Mouse (Mus musculus) lung, embryonic 14.5 days (tissue): ENCODE data around the gene Fundc1. TPM values are rescaled to one million over a fixed set of nuclear protein-coding genes. Genes with fewer than 3 reads are reported as not detected.
A peak's percentile ranks its signal among the peaks of the same experiment; 100 is the strongest.

Experiments used
- ATAC-seq: fragments of 200-750 bp; cut with Nextera tagmentation; 2 replicates; pipeline ENCODE4 v1.8.0; 2017; ENCODE audit warnings: mild to moderate bottlenecking, moderate TSS enrichment, moderate library complexity; ENCODE audit not compliant: insufficient read depth
- DNase-seq: peaks from one replicate; pipeline ENCODE4 v3.0.0-alpha.2; 2015
- H3K27ac ChIP-seq: fragments of 300-500 bp; sonication (generic); 2 replicates; pipeline ENCODE4 v1.5.1; 2014; ENCODE audit warnings: low read depth, mild to moderate bottlenecking, moderate library complexity
- H3K27me3 ChIP-seq: fragments of 300-500 bp; sonication (generic); 2 replicates; pipeline ENCODE4 v1.6.1; 2014; ENCODE audit warnings: low read length, control low read depth; ENCODE audit not compliant: insufficient read depth
- H3K36me3 ChIP-seq: fragments of 300-500 bp; sonication (generic); 2 replicates; pipeline ENCODE4 v1.6.1; 2014; ENCODE audit warnings: control low read depth; ENCODE audit not compliant: insufficient read depth
- H3K4me1 ChIP-seq: fragments of 300-500 bp; sonication (generic); 2 replicates; pipeline ENCODE4 v1.6.1; 2014; ENCODE audit warnings: antibody characterized with exemption, control low read depth; ENCODE audit not compliant: insufficient read depth
- H3K4me2 ChIP-seq: fragments of 300-500 bp; sonication (generic); 2 replicates; pipeline ENCODE4 v1.6.1; 2014; ENCODE audit warnings: mild to moderate bottlenecking
- H3K4me3 ChIP-seq: fragments of 300-500 bp; sonication (generic); 2 replicates; pipeline ENCODE4 v1.5.1; 2014; ENCODE audit warnings: low read depth, low read length
- H3K9ac ChIP-seq: fragments of 300-500 bp; sonication (generic); 2 replicates; pipeline ENCODE4 v1.6.1; 2014
- H3K9me3 ChIP-seq: fragments of 300-500 bp; sonication (generic); 2 replicates; pipeline ENCODE4 v1.6.1; 2016; ENCODE audit warnings: low read depth, low read length, control low read depth
- CTCF ChIP-seq: IDR thresholded peaks from 2 replicates; pipeline ENCODE4 v1.5.1; 2016; ENCODE audit warnings: antibody characterized with exemption, low read depth
- WGBS: fragments of 180-500 bp; shearing (Covaris S2); extraction: QIAGEN DNeasy Blood & Tissue Kit; methylation state at CpG from one replicate; pipeline ENCODE4 v1.1.7; 2014; 5-methylcytosine and 5-hydroxymethylcytosine counted together
- polyA plus RNA-seq: library from polyadenylated mRNA; unstranded; fragments of >200 nt; fragmentation: Nextera tagmentation; extraction: Ambion mirVana; gene quantifications from 2 replicates; pipeline ENCODE4 v1.2.1, GENCODE M21; 2014

Gene Fundc1
- polyA plus RNA-seq, result 66.7 and 72.3 TPM in 2 replicates

- H3K4me3 ChIP-seq, result peak within 1 kb of the TSS; percentile 49
- H3K27ac ChIP-seq, result peak within 1 kb of the TSS; percentile 84
- ATAC-seq (peak; percentile 99), DNase-seq (peak; percentile 96)
- 6% methylated on average over 28 of the region's 30 CpGs for WGBS
- peak within 1 kb of the TSS; percentile 53 for H3K4me2 ChIP-seq
- no peaks in the 10 kb centered on the region for H3K4me1 ChIP-seq
- H3K9me3 ChIP-seq, result no peaks in the 10 kb centered on the region
- TF ChIP-seq CTCF, result peak; percentile 23; the same call in 1 of the 2 replicates
- peak within 1 kb of the TSS; percentile 64 for H3K9ac ChIP-seq
- H3K36me3 ChIP-seq, result no peaks in the 10 kb centered on the region
- H3K27me3 ChIP-seq, result no peaks in the 10 kb centered on the region
Observed at GRCm38 (mm10) chrX:17571621-17572459, at the start of gene Fundc1. Gene Fundc1, minus strand, starts transcription at chrX:17572325.

DNA sequence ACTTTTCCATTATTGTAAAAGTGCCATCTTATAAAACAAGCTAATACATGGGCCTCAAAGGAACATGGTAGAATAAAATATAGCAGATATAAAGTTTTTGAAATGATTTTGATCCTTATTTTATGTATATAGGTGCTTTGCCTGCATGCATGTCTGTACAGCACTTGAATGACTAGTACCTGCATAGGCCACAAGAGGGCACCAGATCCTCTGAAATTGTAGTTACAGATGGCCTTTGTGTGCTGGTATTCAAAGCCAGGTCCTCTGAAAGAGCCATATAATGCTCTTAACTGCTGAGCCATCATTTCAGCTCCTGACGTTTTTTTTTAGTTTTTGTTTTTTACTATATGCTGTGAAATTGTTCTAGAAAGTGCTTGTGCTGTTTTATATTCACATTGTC is 39.1 kb upstream of the Fundc1 start:
- DNase-seq (no peak), ATAC-seq (no peak)
- TF ChIP-seq CTCF, result peak; percentile 10; the same call in 1 of the 2 replicates
- Histone ChIP-seq H3K27me3 (no peaks in the 10 kb centered on the region), H3K4me1 (no peaks in the 10 kb centered on the region), H3K27ac (no peak overlapping the region), H3K4me2 (no peak overlapping the region), H3K36me3 (no peaks in the 10 kb centered on the region), H3K4me3 (no peak overlapping the region), H3K9ac (no peak overlapping the region), H3K9me3 (no peaks in the 10 kb centered on the region)
- WGBS, result 76% methylated on average over 1 of the region's 1 CpGs

- ATAC-seq (no peak), DNase-seq (no peak)
- H3K27ac ChIP-seq, result no peak overlapping the region
- no peaks in the 10 kb centered on the region for H3K9me3 ChIP-seq
- 81% methylated on average over 1 of the region's 1 CpGs for WGBS
- H3K4me1 ChIP-seq, result no peaks in the 10 kb centered on the region
- H3K9ac ChIP-seq, result no peak overlapping the region
- no peak for TF ChIP-seq CTCF
- no peak overlapping the region for H3K4me3 ChIP-seq
- no peaks in the 10 kb centered on the region for H3K36me3 ChIP-seq
- H3K4me2 ChIP-seq, result no peak overlapping the region
- no peaks in the 10 kb centered on the region for H3K27me3 ChIP-seq
Observed at GRCm38 (mm10) chrX:17608763-17609162, 36.6 kb upstream of the Fundc1 start.

- no peak overlapping the region for H3K9ac ChIP-seq
- no peaks in the 10 kb centered on the region for H3K36me3 ChIP-seq
- no peak for TF ChIP-seq CTCF
- 84% methylated on average over 3 of the region's 3 CpGs for WGBS
- DNase-seq (no peak), ATAC-seq (no peak)
- no peaks in the 10 kb centered on the region for H3K9me3 ChIP-seq
- no peaks in the 10 kb centered on the region for H3K27me3 ChIP-seq
- no peak overlapping the region for H3K4me2 ChIP-seq
- no peak overlapping the region for H3K4me3 ChIP-seq
- no peak overlapping the region for H3K27ac ChIP-seq
- no peaks in the 10 kb centered on the region for H3K4me1 ChIP-seq
Observed at GRCm38 (mm10) chrX:17607668-17608067, 35.5 kb upstream of the Fundc1 start.

DNA sequence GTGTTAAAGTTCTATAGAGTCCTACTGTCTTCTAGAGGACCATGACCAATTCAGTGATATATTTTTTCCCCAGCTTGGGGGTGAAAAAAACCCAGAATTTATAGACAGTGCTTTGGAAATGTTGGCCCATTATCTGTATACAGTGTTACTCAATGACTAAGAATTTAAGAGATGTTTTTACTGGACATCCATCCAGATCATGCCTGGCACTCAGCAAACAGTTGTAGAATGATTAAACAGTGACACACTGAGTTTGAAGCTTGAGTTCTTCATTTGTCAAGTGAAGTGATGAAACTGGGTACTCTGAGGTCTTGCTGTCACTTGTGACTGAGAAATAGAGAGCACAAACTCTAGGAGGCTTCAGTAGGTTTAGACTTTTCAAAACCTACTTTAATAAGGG is 21.2 kb upstream of the Fundc1 start:
- no peak for TF ChIP-seq CTCF
- H3K4me2 ChIP-seq, result no peak overlapping the region
- DNase-seq, result no peak
- no peak overlapping the region for H3K27ac ChIP-seq
- ATAC-seq, result no peak
- no peaks in the 10 kb centered on the region for H3K36me3 ChIP-seq
- H3K4me1 ChIP-seq, result no peaks in the 10 kb centered on the region
- H3K9ac ChIP-seq, result no peak overlapping the region
- no peaks in the 10 kb centered on the region for H3K9me3 ChIP-seq
- no peaks in the 10 kb centered on the region for H3K27me3 ChIP-seq
- no peak overlapping the region for H3K4me3 ChIP-seq

DNA sequence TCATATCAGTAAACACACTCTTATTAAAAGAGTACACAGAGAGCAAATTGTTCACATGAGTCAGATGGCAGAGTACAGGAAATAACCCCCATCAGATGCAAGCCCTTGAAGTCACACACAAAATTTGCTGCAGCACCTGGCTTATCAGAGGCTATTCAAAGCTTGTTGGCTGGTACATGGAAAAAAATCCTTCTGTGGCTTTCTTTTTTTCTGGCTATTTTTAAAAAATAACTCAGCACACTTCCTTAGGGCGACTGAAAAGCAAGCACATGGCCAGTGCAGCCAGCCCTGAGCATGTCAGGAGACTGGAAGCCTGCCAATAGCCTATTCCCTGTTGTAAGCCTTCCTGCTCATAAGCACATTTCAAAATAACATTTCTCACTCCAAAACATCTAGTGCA is 18.6 kb upstream of the Fundc1 start:
- 10% methylated on average over 1 of the region's 1 CpGs for WGBS
- peak; percentile 77 for DNase-seq
- no peak overlapping the region for H3K4me3 ChIP-seq
- TF ChIP-seq CTCF, result no peak
- no peak overlapping the region for H3K27ac ChIP-seq
- no peaks in the 10 kb centered on the region for H3K9me3 ChIP-seq
- H3K36me3 ChIP-seq, result no peaks in the 10 kb centered on the region
- no peak overlapping the region for H3K4me2 ChIP-seq
- peak; percentile 71; the same call in 1 of the 2 replicates for ATAC-seq
- no peaks in the 10 kb centered on the region for H3K27me3 ChIP-seq
- H3K4me1 ChIP-seq, result no peaks in the 10 kb centered on the region
- no peak overlapping the region for H3K9ac ChIP-seq

- H3K9ac ChIP-seq, result peak overlapping the region; percentile 64
- no peaks in the 10 kb centered on the region for H3K9me3 ChIP-seq
- DNase-seq (no peak), ATAC-seq (no peak)
- H3K4me2 ChIP-seq, result peak overlapping the region; percentile 53
- TF ChIP-seq CTCF, result no peak
- 21% methylated on average over 10 of the region's 10 CpGs for WGBS
- H3K4me1 ChIP-seq, result no peaks in the 10 kb centered on the region
- H3K36me3 ChIP-seq, result no peaks in the 10 kb centered on the region
- H3K4me3 ChIP-seq, result peak overlapping the region; percentile 49
- H3K27ac ChIP-seq, result peak overlapping the region; percentile 84
- H3K27me3 ChIP-seq, result no peaks in the 10 kb centered on the region
Observed at GRCm38 (mm10) chrX:17571271-17571620, 879 bp downstream of the Fundc1 start.
